Mouse (Mus musculus): ENCODE measurements around the gene Asb15. TPM values are rescaled to one million over a fixed set of nuclear protein-coding genes. Genes with fewer than 3 reads are reported as not detected.
A peak's percentile ranks its signal among the peaks of the same experiment; 100 is the strongest.

Gene Asb15
- polyA plus RNA-seq, 1 experiment from 2014 or later: not detected

DNA sequence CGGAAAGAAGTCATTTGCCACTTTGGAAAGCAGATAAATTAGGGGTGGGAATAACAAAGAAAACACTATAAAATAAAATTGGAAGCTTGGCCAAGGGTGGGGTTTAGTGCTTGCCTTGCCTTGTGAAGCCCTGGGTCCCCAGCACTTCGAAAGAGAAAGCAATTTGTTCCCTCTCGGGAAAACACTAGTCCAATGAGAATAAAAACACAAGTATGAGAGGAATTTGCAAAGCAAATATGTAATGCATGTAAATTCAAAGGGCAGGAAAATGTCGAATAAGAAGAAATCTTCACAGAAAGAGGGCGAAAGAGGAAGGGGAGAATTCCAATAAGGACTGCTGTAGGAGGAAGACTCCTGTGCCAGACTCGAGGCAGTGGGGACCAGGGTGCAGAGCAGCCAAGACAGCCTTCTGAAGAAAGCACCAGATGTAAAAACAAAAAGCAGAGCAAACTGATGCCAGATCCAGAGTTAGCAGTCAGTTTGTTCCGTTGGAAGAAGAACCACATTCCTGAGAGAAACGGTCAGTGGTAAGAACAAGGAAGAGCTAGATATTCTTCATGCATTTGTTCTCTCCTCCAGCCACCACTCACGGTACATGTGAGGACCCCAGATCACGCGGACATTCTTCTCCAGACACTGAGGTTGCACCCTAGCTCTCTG is 26.6 kb downstream of the Asb15 start:
- no peak overlapping the region for H3K27ac ChIP-seq (ENCODE audit: low read length)
- no peaks in the 10 kb centered on the region for H3K27me3 ChIP-seq (replicated peaks; ENCODE audit: control insufficient read depth, insufficient read depth, low read length)
- H3K9ac ChIP-seq (ENCODE audit: low read depth, low read length): no peak overlapping the region
- H3K36me3 ChIP-seq (ENCODE audit: control insufficient read depth, insufficient read depth, low read length): no peaks in the 10 kb centered on the region
- 45% methylated on average over 11 of the region's 11 CpGs for WGBS
- H3K4me3 ChIP-seq (ENCODE audit: low read length): no peak overlapping the region
- no peaks in the 10 kb centered on the region for H3K9me3 ChIP-seq (ENCODE audit: control insufficient read depth, low read length)
- H3K4me2 ChIP-seq (ENCODE audit: low read depth, low read length): peak overlapping the region; percentile 4; the same call in 1 of the 2 replicates
- H3K4me1 ChIP-seq (ENCODE audit: control insufficient read depth, insufficient read depth, low read length): no peaks in the 10 kb centered on the region
- no peak for ATAC-seq

DNA sequence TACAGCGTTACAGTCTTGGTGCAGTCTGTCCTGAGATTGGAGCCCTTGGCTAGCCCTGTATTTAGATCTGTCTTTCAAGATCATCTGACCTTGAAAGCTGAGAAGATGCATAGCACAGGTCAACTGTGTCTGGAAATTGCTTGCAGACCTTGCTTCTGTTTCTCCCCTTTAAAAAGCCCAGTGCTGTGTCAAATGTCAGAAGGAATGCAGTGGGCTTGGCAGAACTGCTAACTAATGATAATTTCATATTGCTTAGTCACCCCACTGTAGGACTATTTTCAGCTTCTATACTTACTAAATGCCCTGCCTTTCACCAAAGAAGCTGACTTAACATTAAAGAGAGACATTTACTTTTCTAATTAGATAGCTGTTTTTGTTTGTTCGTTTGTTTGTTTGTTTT is 27.5 kb downstream of the Asb15 start:
- Histone ChIP-seq H3K27me3 (replicated peaks; ENCODE audit: control insufficient read depth, insufficient read depth, low read length) (no peaks in the 10 kb centered on the region), H3K4me2 (ENCODE audit: low read depth, low read length) (no peak overlapping the region), H3K9ac (ENCODE audit: low read depth, low read length) (no peak overlapping the region), H3K9me3 (ENCODE audit: control insufficient read depth, low read length) (no peaks in the 10 kb centered on the region), H3K4me1 (ENCODE audit: control insufficient read depth, insufficient read depth, low read length) (no peaks in the 10 kb centered on the region), H3K27ac (ENCODE audit: low read length) (no peak overlapping the region), H3K4me3 (ENCODE audit: low read length) (no peak overlapping the region), H3K36me3 (ENCODE audit: control insufficient read depth, insufficient read depth, low read length) (no peaks in the 10 kb centered on the region)
- 79% methylated on average over 2 of the region's 2 CpGs for WGBS
- no peak for ATAC-seq

DNA sequence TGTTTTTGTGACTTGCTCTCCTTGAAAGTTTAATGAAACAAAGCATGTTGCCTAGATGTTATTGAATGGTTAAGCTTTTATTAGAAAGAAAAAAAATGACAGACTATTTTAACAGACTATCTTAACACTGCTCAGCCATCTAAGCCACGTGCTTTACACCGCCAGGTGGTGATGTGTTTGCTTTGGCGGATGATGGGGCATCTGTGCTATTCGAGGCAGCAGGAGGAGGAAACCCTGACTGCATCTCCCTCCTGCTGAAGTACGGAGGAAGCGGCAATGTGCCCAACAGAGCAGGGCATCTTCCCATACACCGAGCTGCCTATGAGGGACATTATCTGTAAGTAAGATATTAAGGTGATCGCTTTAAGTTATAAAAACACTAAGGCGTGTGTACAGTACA is 36.1 kb downstream of the Asb15 start:
- WGBS: 68% methylated on average over 9 of the region's 9 CpGs
- no peak for ATAC-seq
- H3K27me3 ChIP-seq (replicated peaks; ENCODE audit: control insufficient read depth, insufficient read depth, low read length): no peaks in the 10 kb centered on the region
- H3K9ac ChIP-seq (ENCODE audit: low read depth, low read length): no peak overlapping the region
- no peak overlapping the region for H3K27ac ChIP-seq (ENCODE audit: low read length)
- no peaks in the 10 kb centered on the region for H3K36me3 ChIP-seq (ENCODE audit: control insufficient read depth, insufficient read depth, low read length)
- no peaks in the 10 kb centered on the region for H3K4me1 ChIP-seq (ENCODE audit: control insufficient read depth, insufficient read depth, low read length)
- no peak overlapping the region for H3K4me3 ChIP-seq (ENCODE audit: low read length)
- H3K9me3 ChIP-seq (ENCODE audit: control insufficient read depth, low read length): no peaks in the 10 kb centered on the region
- H3K4me2 ChIP-seq (ENCODE audit: low read depth, low read length): no peak overlapping the region

DNA sequence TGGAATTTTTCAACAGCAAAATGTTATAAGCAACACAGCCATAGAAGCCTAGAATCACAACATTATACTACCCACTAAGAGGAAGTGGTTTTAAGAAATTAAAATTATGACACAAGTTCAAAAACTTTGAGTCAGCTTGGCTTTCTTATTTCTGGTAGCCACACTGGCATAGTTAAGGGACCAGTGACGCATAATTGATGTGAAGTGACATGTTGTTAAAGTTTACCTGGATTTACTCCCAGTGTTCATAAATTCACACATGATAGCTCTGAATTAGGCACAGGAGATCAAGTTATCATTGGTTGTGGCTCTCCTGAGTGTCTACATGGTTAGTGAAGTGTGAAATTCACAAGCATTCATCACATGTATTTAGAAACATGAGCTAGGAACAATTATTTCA is 36.9 kb downstream of the Asb15 start:
- no peak overlapping the region for H3K4me2 ChIP-seq (ENCODE audit: low read depth, low read length)
- H3K27me3 ChIP-seq (replicated peaks; ENCODE audit: control insufficient read depth, insufficient read depth, low read length): no peaks in the 10 kb centered on the region
- H3K4me1 ChIP-seq (ENCODE audit: control insufficient read depth, insufficient read depth, low read length): no peaks in the 10 kb centered on the region
- no peak overlapping the region for H3K27ac ChIP-seq (ENCODE audit: low read length)
- no peak overlapping the region for H3K4me3 ChIP-seq (ENCODE audit: low read length)
- no peaks in the 10 kb centered on the region for H3K9me3 ChIP-seq (ENCODE audit: control insufficient read depth, low read length)
- no peak overlapping the region for H3K9ac ChIP-seq (ENCODE audit: low read depth, low read length)
- H3K36me3 ChIP-seq (ENCODE audit: control insufficient read depth, insufficient read depth, low read length): no peaks in the 10 kb centered on the region
- ATAC-seq: no peak
- WGBS: 90% methylated on average over 1 of the region's 1 CpGs

DNA sequence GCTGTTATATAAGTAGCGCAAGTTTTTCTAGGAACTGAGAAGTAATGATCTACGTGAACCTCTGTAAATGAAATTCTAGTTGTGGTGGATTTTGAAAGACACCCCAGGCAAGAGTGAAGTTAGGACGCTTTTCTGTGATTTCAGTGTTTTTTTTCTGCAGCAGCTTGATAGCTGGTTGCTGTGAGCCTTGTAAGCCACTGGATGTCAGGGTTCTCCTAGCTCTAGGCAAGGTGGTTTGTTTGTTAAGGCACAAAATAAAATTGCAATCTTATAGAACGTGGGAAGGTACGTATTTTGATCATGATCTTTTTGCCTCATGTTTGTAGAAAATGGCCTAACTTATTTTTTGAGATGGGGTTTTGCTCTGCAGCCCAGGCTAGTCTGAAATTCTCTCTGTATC is 41.0 kb downstream of the Asb15 start:
- Histone ChIP-seq H3K4me3 (ENCODE audit: low read length) (no peak overlapping the region), H3K4me1 (ENCODE audit: control insufficient read depth, insufficient read depth, low read length) (no peaks in the 10 kb centered on the region), H3K27me3 (replicated peaks; ENCODE audit: control insufficient read depth, insufficient read depth, low read length) (no peaks in the 10 kb centered on the region), H3K9ac (ENCODE audit: low read depth, low read length) (no peak overlapping the region), H3K4me2 (ENCODE audit: low read depth, low read length) (no peak overlapping the region), H3K27ac (ENCODE audit: low read length) (no peak overlapping the region), H3K36me3 (ENCODE audit: control insufficient read depth, insufficient read depth, low read length) (no peaks in the 10 kb centered on the region), H3K9me3 (ENCODE audit: control insufficient read depth, low read length) (no peaks in the 10 kb centered on the region)
- ATAC-seq: no peak
- 88% methylated on average over 5 of the region's 5 CpGs for WGBS

DNA sequence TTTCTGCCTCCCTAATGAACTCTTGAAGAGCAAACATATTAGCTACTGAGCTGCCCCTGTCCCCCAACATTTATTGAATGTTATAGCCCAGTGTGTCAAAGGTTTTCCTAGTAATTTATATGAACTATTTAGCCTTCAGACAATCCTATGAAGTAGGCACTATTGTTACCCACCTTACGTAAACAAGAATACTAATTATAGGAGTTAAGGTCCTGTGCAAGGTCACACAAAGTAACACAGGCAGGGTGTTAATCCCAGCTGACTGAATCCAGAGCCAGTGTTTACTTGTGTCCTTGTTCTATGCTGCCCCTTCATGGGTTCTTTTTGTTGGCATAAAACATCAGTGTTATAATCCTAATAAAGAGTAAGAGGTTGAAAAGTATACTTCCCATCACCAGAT is 41.8 kb downstream of the Asb15 start:
- Histone ChIP-seq H3K9me3 (ENCODE audit: control insufficient read depth, low read length) (no peaks in the 10 kb centered on the region), H3K27ac (ENCODE audit: low read length) (no peak overlapping the region), H3K27me3 (replicated peaks; ENCODE audit: control insufficient read depth, insufficient read depth, low read length) (no peaks in the 10 kb centered on the region), H3K4me3 (ENCODE audit: low read length) (no peak overlapping the region), H3K9ac (ENCODE audit: low read depth, low read length) (no peak overlapping the region), H3K36me3 (ENCODE audit: control insufficient read depth, insufficient read depth, low read length) (no peaks in the 10 kb centered on the region), H3K4me2 (ENCODE audit: low read depth, low read length) (no peak overlapping the region), H3K4me1 (ENCODE audit: control insufficient read depth, insufficient read depth, low read length) (no peaks in the 10 kb centered on the region)
- WGBS: 72% methylated on average over 1 of the region's 1 CpGs
- no peak for ATAC-seq

DNA sequence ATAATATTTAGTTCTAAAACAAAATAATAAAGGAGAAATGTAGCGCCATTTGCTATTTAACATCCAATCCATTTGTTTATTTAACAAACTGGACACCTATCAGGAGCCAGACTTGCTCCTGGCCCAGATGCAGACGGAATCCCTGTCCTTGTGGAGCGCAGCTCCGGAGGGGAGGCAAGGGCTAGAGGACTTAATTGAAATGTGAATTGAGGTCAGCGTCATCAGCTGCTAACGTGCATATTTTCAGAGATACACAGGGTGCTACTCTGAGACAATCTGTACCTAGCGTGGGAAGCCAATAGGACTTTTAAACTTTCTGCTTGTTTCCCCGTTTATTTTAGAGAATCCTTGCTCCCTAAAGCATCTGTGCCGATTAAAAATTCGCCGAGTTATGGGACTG is 42.3 kb downstream of the Asb15 start:
- 74% methylated on average over 11 of the region's 11 CpGs for WGBS
- Histone ChIP-seq H3K4me2 (ENCODE audit: low read depth, low read length) (no peak overlapping the region), H3K4me3 (ENCODE audit: low read length) (no peak overlapping the region), H3K36me3 (ENCODE audit: control insufficient read depth, insufficient read depth, low read length) (no peaks in the 10 kb centered on the region), H3K27me3 (replicated peaks; ENCODE audit: control insufficient read depth, insufficient read depth, low read length) (no peaks in the 10 kb centered on the region), H3K9me3 (ENCODE audit: control insufficient read depth, low read length) (no peaks in the 10 kb centered on the region), H3K9ac (ENCODE audit: low read depth, low read length) (no peak overlapping the region), H3K4me1 (ENCODE audit: control insufficient read depth, insufficient read depth, low read length) (no peaks in the 10 kb centered on the region), H3K27ac (ENCODE audit: low read length) (no peak overlapping the region)
- no peak for ATAC-seq

DNA sequence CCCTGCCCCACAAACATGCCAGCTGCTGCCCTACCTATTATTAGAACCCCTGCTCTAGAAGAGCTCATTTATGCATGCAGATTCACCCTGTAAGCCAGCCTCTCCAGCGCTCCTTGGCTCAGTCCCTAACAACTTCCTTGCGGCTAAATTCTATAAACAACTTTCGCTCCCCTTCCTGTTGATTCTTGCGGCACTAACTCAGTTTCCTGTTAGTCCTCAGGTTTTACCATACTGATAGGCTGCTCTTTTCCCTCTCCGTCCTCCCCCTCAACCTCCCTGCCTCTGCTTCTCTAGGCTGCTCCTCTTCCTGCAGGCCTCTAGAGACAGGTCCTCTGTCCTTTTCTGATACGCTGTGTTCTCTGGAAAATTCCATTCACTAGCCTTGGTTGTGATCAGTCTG is 43.2 kb downstream of the Asb15 start:
- no peaks in the 10 kb centered on the region for H3K36me3 ChIP-seq (ENCODE audit: control insufficient read depth, insufficient read depth, low read length)
- no peaks in the 10 kb centered on the region for H3K27me3 ChIP-seq (replicated peaks; ENCODE audit: control insufficient read depth, insufficient read depth, low read length)
- H3K4me1 ChIP-seq (ENCODE audit: control insufficient read depth, insufficient read depth, low read length): no peaks in the 10 kb centered on the region
- no peak overlapping the region for H3K9ac ChIP-seq (ENCODE audit: low read depth, low read length)
- WGBS: 63% methylated on average over 6 of the region's 6 CpGs
- ATAC-seq: peak; percentile 53
- no peak overlapping the region for H3K27ac ChIP-seq (ENCODE audit: low read length)
- H3K9me3 ChIP-seq (ENCODE audit: control insufficient read depth, low read length): no peaks in the 10 kb centered on the region
- H3K4me2 ChIP-seq (ENCODE audit: low read depth, low read length): no peak overlapping the region
- H3K4me3 ChIP-seq (ENCODE audit: low read length): no peak overlapping the region

DNA sequence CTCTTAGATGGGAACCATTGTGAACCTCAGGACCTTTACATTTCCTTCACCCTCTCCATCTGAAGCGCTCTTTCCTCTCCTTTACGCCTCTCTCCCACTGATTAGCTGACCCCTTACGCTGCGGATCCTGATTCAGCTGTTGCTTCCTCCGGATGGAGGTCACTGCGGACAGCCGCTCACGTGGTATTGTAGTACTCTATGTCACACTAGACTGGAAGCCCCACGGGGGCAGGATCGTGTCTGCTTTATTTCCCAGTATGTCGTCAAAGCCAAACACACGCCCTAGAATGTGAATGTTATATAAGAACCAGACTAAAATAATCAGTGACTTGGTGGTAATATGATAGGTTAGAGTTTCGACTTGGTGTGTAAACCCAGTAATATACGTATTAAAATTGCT is 44.5 kb downstream of the Asb15 start:
- H3K27me3 ChIP-seq (replicated peaks; ENCODE audit: control insufficient read depth, insufficient read depth, low read length): no peaks in the 10 kb centered on the region
- WGBS: 83% methylated on average over 14 of the region's 14 CpGs
- no peak overlapping the region for H3K4me3 ChIP-seq (ENCODE audit: low read length)
- H3K9ac ChIP-seq (ENCODE audit: low read depth, low read length): no peak overlapping the region
- no peaks in the 10 kb centered on the region for H3K36me3 ChIP-seq (ENCODE audit: control insufficient read depth, insufficient read depth, low read length)
- H3K4me1 ChIP-seq (ENCODE audit: control insufficient read depth, insufficient read depth, low read length): no peaks in the 10 kb centered on the region
- ATAC-seq: no peak
- H3K4me2 ChIP-seq (ENCODE audit: low read depth, low read length): no peak overlapping the region
- H3K27ac ChIP-seq (ENCODE audit: low read length): no peak overlapping the region
- H3K9me3 ChIP-seq (ENCODE audit: control insufficient read depth, low read length): no peaks in the 10 kb centered on the region

DNA sequence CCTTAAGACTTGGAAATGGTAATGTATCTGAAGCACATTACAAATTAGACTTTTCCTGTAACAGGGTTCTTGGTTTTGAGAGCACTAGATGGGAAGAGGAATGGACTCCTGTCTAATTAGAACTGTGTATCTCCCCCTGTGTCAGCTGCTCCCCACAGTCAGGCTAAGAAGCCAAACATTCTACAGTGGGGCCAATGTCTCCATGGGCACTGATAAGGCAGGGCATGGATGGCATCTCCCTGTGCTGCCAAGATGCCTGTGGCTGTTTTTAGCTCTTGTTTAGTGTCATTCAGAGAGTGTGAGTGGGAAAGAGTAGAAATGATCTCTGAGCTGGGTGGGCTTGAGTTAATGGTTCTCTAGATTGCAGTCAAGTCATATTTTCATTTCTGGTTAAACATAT is 45.4 kb downstream of the Asb15 start:
- no peak for ATAC-seq
- H3K9ac ChIP-seq (ENCODE audit: low read depth, low read length): no peak overlapping the region
- H3K4me1 ChIP-seq (ENCODE audit: control insufficient read depth, insufficient read depth, low read length): no peaks in the 10 kb centered on the region
- H3K9me3 ChIP-seq (ENCODE audit: control insufficient read depth, low read length): no peaks in the 10 kb centered on the region
- no peak overlapping the region for H3K27ac ChIP-seq (ENCODE audit: low read length)
- H3K36me3 ChIP-seq (ENCODE audit: control insufficient read depth, insufficient read depth, low read length): no peaks in the 10 kb centered on the region
- no peak overlapping the region for H3K4me2 ChIP-seq (ENCODE audit: low read depth, low read length)
- no peaks in the 10 kb centered on the region for H3K27me3 ChIP-seq (replicated peaks; ENCODE audit: control insufficient read depth, insufficient read depth, low read length)
- no peak overlapping the region for H3K4me3 ChIP-seq (ENCODE audit: low read length)

Data from intestine, embryonic 16.5 days (tissue).